Mouse (Mus musculus): Measurements from ENCODE around the gene Ssx9. TPM values are rescaled to one million over a fixed set of nuclear protein-coding genes. Genes with fewer than 3 reads are reported as not detected.

Gene Ssx9
- polyA plus RNA-seq (2012; rRNA removed): not detected in 2 replicates

GRCm38 (mm10) chrX:8748132-8748531 lies at the start of gene Ssx9:
TSS of gene Ssx9 (plus strand) at chrX:8748432.

GRCm38 (mm10) chrX:8803391-8803790 lies 55.2 kb downstream of the Ssx9 start, which contains the start of gene Ssxb5:
TSS of gene Ssxb5 (plus strand) at chrX:8803691.

Other genes starting within 250 kb of the Ssx9 start
- gene Gm14459, start 223.5 kb upstream of the Ssx9 start, polyA plus RNA-seq (2012; rRNA removed): not detected in 2 replicates
- not detected in 2 replicates for gene Ssxb6, start 200.2 kb upstream of the Ssx9 start, polyA plus RNA-seq (2012; rRNA removed)
- not detected in 2 replicates for gene Ssxb3, start 156.6 kb upstream of the Ssx9 start, polyA plus RNA-seq (2012; rRNA removed)
- not detected in 2 replicates for gene Ssxb8, start 57.6 kb upstream of the Ssx9 start, polyA plus RNA-seq (2012; rRNA removed)
- not detected in 2 replicates for gene Ssxb5, start 55.3 kb downstream of the Ssx9 start, polyA plus RNA-seq (2012; rRNA removed)
- gene Gm6592, start 95.6 kb downstream of the Ssx9 start, polyA plus RNA-seq (2012; rRNA removed): not detected in 2 replicates
- not detected in 2 replicates for gene Gm5751, start 125.8 kb downstream of the Ssx9 start, polyA plus RNA-seq (2012; rRNA removed)
- 2.8 TPM in 2 replicates for gene B630019K06Rik, start 143.9 kb downstream of the Ssx9 start, polyA plus RNA-seq (2012; rRNA removed)
- not detected in 2 replicates for gene Fthl17b, start 214.5 kb downstream of the Ssx9 start, polyA plus RNA-seq (2012; rRNA removed)
- gene Fthl17c, start 228.1 kb downstream of the Ssx9 start, polyA plus RNA-seq (2012; rRNA removed): not detected in 2 replicates
- gene Fthl17d, start 238.3 kb downstream of the Ssx9 start, polyA plus RNA-seq (2012; rRNA removed): not detected in 2 replicates